Mouse (Mus musculus) stomach, postnatal 0 days (tissue): ENCODE data around the gene Ctdnep1.

Experiments used
- CTCF ChIP-seq: IDR thresholded peaks from 2 replicates; pipeline ENCODE4 v1.5.1; 2016; ENCODE audit warnings: antibody characterized with exemption, low read depth, mild to moderate bottlenecking, moderate library complexity
- EP300 ChIP-seq: optimal IDR thresholded peaks from 2 replicates; pipeline ENCODE3; 2016; ENCODE audit warnings: antibody characterized with exemption

- TF ChIP-seq CTCF (no peak), EP300 (no peak)
Observed at GRCm38 (mm10) chr11:69933066-69933465, 47.9 kb upstream of the Ctdnep1 start.
